Mouse (Mus musculus): ENCODE measurements around the gene Ddx54. TPM values are rescaled to one million over a fixed set of nuclear protein-coding genes. Genes with fewer than 3 reads are reported as not detected.
A peak's percentile ranks its signal among the peaks of the same experiment; 100 is the strongest.

Ddx54 gene
- total RNA-seq, 1 experiment from 2014 or later = 41.7 TPM

- no peak for ATAC-seq (replicated peaks; ENCODE audit: low read depth, poor library complexity, severe bottlenecking)
Measured at GRCm38 (mm10) chr5:120607335-120607734, 5.2 kb upstream of the Ddx54 start.

GRCm38 (mm10) chr5:120609246-120609775 lies 3.2 kb upstream of the Ddx54 start:
- ATAC-seq (replicated peaks; ENCODE audit: low read depth, poor library complexity, severe bottlenecking) = no peak

- ATAC-seq (replicated peaks; ENCODE audit: low read depth, poor library complexity, severe bottlenecking) = no peak
Measured at GRCm38 (mm10) chr5:120610906-120611305, 1.6 kb upstream of the Ddx54 start.

GRCm38 (mm10) chr5:120611416-120611815 lies 1.1 kb upstream of the Ddx54 start:
- ATAC-seq (replicated peaks; ENCODE audit: low read depth, poor library complexity, severe bottlenecking) = no peak

GRCm38 (mm10) chr5:120612822-120613604 lies 474 bp downstream of the Ddx54 start:
- ATAC-seq (replicated peaks; ENCODE audit: low read depth, poor library complexity, severe bottlenecking) = peak; percentile 87

- no peak for ATAC-seq (replicated peaks; ENCODE audit: low read depth, poor library complexity, severe bottlenecking)
Measured at GRCm38 (mm10) chr5:120615903-120616302, 3.4 kb downstream of the Ddx54 start.

- no peak for ATAC-seq (replicated peaks; ENCODE audit: low read depth, poor library complexity, severe bottlenecking)
Measured at GRCm38 (mm10) chr5:120618778-120619177, 6.2 kb downstream of the Ddx54 start.

GRCm38 (mm10) chr5:120619201-120619600 lies 6.7 kb downstream of the Ddx54 start:
- peak; percentile 37 for ATAC-seq (replicated peaks; ENCODE audit: low read depth, poor library complexity, severe bottlenecking)

GRCm38 (mm10) chr5:120620375-120621077 lies 8.0 kb downstream of the Ddx54 start:
- peak; percentile 78 for ATAC-seq (replicated peaks; ENCODE audit: low read depth, poor library complexity, severe bottlenecking)

GRCm38 (mm10) chr5:120621078-120621765 lies 8.7 kb downstream of the Ddx54 start:
- 0 out of 2 replicates have a peak, but pooled peaks have one; percentile 4 for ATAC-seq (replicated peaks; ENCODE audit: low read depth, poor library complexity, severe bottlenecking)

GRCm38 (mm10) chr5:120621846-120622197 lies 9.3 kb downstream of the Ddx54 start:
- no peak for ATAC-seq (replicated peaks; ENCODE audit: low read depth, poor library complexity, severe bottlenecking)

GRCm38 (mm10) chr5:120622198-120622851 lies 9.8 kb downstream of the Ddx54 start:
- no peak for ATAC-seq (replicated peaks; ENCODE audit: low read depth, poor library complexity, severe bottlenecking)

GRCm38 (mm10) chr5:120624427-120624826 lies 11.9 kb downstream of the Ddx54 start:
- ATAC-seq (replicated peaks; ENCODE audit: low read depth, poor library complexity, severe bottlenecking) = no peak

GRCm38 (mm10) chr5:120626399-120626798 lies 13.9 kb downstream of the Ddx54 start:
- 0 out of 2 replicates have a peak, but pooled peaks have one; percentile 13 for ATAC-seq (replicated peaks; ENCODE audit: low read depth, poor library complexity, severe bottlenecking)

GRCm38 (mm10) chr5:120627515-120628300 lies 15.2 kb downstream of the Ddx54 start:
- no peak for ATAC-seq (replicated peaks; ENCODE audit: low read depth, poor library complexity, severe bottlenecking)

GRCm38 (mm10) chr5:120628624-120629023 lies 16.1 kb downstream of the Ddx54 start:
- ATAC-seq (replicated peaks; ENCODE audit: low read depth, poor library complexity, severe bottlenecking) = no peak

- 0 out of 2 replicates have a peak, but pooled peaks have one; percentile 26 for ATAC-seq (replicated peaks; ENCODE audit: low read depth, poor library complexity, severe bottlenecking)
Measured at GRCm38 (mm10) chr5:120631128-120631527, 18.6 kb downstream of the Ddx54 start.

- ATAC-seq (replicated peaks; ENCODE audit: low read depth, poor library complexity, severe bottlenecking) = no peak
Measured at GRCm38 (mm10) chr5:120631892-120632291, 19.4 kb downstream of the Ddx54 start.

- ATAC-seq (replicated peaks; ENCODE audit: low read depth, poor library complexity, severe bottlenecking) = no peak
Measured at GRCm38 (mm10) chr5:120634131-120634530, 21.6 kb downstream of the Ddx54 start, which contains the start of gene Cfap73. Gene Cfap73, minus strand, starts transcription at chr5:120634235.

Data from common myeloid progenitor, adult 5-6 weeks (primary cell).